Mouse (Mus musculus): ENCODE measurements at regions not wholly inside any gene's neighbourhood (a gene's known extent, or its start where the extent isn't known, plus 50 kb on each side); places are given as distances from the start of the nearest gene placed in this dataset.

DNA sequence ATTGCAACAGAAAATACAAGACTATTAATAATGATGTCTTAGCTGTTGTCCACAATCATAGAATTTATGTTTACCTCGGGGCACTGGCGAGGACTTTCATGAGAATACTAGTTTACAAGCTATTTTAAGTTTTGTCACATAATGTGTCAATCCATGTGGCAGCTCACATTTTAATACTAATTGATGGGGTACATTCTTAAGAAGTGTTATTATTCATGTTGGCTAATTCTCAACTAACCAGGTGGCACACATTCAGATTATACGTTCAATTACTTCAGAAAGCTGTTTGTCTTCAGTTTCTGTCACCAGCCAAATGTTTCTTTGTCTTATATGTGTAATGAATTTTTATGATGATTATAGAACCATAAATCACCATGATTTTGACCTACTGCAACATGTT, 870.2 kb upstream of the Celf2 start:
- TF ChIP-seq CTCF (IDR thresholded peaks at IDR 0.05; ENCODE audit: low read depth, low read length) (no peak), POLR2A (IDR thresholded peaks at IDR 0.05; ENCODE audit: insufficient read depth, low read length) (no peak)
